Mouse (Mus musculus) cerebellum, postnatal 14 days (tissue): ENCODE data around the gene Atrip.

Experiments
- DNase-seq, 2 experiments: peaks; one replicate each; pipeline ENCODE4 v3.0.0; 2021; ENCODE audit warnings: mixed read lengths in 2 of 2

The Atrip gene

DNA sequence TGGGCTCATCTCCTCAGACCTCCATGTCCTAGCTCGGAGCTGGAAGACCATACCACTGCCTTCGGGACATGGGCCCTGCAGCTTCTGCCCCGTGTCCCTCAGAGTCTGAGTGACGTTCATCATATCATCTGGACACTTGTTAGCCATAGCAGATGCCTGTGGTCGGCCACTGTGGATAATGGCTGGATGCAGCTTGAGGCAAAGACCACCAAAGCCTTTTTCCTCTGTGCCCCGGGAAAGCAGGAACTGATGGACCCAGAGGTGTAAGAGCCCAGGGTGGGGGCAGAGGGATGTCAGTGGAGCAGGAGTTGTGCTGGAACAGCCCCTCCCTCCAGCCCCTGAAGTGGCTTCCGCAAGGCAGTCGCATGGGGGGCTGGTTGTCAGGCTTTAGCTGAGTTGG is 42.2 kb downstream of the Atrip start:
- DNase-seq, result no peak

DNA sequence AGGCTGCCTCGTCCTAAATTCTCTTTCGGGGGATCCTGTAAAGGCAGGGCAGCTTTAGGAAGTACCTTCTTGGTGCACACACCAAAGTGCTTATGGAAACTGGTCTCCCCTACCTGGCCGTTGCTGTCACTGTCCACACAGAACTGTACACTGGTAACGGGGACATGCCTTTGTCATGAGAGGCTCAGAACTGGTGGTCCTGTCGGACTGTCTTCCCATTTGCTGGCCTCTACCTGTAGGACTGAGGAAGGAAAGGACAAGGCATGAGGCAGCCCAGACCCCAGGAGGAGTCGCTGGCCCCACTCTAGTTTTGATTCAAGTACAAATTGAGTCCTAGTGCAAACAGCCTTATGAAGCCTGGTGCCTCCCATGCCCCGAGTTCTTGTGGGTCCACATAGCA is 42.9 kb downstream of the Atrip start:
- no peak for DNase-seq

DNA sequence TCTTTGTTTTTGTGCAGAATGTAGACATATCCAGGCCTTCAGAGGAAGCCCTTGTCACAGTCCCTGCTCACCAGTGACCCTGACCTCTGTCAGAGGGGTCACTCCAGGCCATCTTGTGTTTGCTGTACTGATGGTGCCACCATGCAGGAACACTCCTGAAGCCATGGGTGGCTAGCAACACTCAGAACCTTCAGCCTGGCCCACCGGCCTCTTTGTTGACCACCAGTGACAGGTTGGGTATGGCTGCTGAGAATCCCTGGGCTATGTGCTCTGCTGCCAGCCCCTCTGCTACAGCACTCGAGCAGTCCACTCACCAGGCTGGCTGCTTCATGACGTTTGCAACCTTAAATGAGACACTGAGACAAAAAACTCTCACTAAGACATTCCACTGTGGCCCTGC is 43.6 kb downstream of the Atrip start:
- no peak for DNase-seq

DNA sequence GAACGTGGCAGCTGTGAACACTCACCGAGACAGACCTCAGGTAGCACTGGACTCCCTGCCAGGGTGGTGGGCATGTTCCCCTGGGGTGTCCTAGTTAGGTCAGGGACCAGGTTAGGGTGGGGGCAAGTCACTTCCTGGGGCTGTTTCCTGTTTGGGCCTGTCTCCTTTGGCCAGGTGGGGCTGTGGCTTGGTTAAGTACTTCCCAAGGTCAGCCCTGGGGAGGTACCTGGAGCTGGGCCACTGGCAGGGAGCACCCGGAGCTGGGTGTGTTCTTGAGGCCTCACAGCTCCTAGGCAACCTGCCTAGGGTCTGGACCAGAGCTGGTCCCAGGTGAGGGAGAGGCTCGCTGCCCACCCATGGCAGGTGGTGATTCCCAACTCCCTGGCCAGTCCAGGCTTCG is 45.0 kb downstream of the Atrip start:
- no peak for DNase-seq

DNA sequence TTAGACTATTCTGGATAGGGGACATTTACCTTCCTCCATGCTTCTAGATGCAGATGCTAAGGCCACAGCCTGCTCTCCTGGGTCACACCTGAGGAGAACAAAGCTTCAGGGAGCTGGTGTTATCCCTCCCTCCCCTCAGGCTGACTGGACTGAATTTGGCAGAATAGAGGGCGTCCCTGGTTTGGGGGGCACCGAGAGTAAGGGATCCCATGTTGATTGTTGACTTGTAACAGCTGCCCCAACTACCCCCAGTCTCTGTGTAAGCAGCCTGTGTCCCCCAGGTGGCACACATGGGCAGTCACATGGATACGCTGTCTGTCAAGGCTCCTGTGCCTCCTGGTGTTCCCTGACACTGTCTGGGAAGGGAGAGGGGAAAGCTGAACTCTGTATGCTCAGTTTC is 45.5 kb downstream of the Atrip start:
- DNase-seq, result no peak

DNA sequence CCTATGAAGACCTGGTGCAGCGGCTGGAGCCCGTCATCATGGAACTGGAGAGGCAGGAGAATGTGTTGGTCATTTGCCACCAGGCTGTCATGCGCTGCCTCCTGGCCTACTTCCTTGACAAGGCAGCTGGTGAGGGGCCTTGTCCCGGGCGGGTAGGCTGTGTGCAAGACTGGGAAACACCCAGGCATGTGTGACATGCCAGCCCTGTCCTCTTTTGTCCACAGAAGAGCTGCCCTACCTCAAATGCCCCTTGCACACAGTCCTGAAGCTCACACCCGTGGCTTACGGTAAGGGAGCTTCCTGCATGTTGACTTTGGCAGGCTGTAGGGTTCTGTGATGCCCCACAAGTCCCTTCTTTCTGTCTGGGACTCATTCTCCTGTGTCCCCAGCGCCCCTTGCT is 46.4 kb downstream of the Atrip start:
- peak; percentile 29 to 70 for DNase-seq

DNA sequence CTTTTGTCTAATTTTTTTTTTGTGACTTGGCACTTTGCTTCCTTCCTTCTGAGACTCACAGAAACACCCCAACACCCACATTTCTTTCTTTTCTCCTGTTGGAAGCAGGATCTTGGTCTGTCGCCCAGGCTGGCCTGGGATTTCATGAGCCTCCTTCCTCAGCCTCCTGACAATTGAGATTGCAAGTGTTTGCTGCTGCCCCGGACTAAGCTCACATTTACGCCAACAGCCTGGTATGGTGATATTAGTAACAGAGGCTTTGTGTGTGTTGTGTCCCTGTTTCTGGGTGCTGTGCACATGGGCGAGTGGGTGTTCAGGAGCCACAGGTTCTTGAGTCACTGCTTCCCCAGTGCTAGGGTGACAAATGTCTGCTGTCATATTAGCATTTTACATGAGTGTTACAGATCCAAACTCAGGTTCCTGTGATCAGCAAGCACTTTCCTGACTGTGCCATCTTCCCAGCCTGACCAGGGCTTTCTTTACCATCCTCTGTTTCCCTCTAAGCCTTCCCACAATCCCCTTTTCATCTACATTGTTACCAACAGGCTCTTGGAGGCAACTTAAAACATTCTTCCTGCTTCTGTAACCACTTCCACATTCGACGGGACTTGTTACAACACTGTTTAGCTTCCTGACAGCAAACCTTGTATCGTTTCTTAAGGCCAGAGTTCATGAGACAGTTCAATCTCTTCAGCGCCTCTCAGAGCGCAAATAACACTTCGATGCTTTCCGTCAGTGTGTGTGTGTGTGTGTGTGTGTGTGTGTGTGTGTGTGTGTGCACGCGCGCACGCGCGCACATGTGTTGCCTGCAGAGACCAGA is 50.8 kb downstream of the Atrip start:
- DNase-seq, result no peak

DNA sequence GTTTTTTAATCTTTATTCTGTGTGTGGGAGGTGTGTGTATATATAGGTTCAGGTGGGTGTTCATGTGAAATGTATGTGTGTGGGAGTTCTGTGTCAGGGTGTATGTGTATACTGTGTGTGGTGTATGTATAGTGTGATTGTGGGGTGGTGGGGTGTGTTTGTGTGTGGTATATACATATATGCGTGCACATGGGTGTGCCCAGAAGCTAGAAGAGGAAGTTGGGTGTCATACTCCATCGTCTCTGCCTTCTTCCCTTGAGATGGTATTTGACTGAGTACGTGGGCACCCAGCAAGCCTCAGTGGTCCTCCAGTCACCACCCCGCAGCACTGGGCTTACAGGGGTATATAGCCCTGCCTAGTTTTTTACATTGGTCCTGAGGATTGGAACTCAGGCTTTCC is 52.5 kb downstream of the Atrip start:
- DNase-seq, result no peak

DNA sequence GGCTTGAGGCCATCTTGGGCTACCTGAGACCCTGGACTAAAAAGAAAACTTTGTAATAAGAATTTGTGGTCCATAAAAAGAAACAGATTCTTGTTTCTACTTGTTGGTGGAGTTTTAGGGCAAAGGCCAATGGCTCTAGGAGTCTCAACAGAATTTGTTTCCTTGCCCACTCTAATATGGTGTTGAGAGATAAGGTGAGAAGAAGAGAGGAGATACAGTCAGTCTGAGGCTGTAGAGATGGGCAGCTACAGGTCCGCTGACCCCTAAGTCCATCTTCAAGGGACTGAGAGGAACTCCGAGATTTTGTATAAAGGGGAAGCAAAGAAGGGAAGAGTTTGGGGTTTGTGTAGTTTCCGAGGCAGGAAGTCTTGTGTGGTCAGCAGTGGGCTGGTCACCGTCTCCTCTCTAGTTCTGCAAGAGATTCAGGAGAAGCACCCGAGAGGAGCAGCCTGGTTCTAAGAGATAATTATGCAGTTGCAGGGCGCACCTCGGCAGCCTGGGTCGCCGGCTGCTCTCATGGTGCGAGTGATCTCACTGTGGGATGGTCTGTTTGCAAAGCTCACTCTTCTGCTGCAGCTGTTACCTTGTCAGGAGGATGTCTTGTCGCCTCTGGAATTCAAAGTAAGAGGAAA is 56.8 kb downstream of the Atrip start:
- DNase-seq, result no peak

DNA sequence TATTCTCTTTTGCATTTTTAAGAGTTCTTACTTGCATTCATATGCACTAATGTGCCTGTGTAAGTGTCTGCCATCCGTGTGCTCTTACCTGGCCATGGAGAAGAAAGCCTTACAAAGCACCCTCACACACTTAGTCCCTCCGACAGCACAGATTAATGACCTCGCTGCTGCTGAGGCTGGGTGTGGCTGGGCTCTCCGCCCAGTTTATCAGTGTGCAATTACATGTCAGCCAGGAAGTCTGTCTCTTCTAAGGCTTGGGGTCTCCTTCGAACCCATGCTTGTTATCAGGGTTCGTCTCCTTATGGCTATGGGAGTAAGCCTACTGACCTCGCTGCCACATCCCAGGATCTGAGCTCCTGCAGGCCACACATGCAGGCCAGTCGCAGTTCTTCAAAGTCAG is 58.5 kb downstream of the Atrip start:
- no peak for DNase-seq

DNA sequence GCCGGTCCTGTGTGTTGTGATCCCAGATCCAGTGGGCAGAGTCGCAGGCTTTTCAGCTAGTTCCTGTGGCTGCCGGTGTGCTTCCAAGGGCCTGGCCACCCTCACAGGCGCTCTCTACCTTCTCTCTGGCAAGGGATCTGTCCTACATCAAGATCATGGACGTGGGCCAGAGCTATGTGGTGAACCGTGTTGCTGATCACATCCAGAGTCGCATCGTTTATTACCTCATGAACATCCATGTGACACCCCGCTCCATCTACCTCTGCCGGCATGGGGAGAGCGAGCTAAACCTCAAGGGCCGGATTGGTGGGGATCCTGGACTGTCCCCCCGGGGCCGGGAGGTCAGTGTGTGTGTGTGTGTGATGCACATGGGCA is 63.6 kb downstream of the Atrip start:
- peak in 1 of 2 experiments; percentile 37 for DNase-seq

DNA sequence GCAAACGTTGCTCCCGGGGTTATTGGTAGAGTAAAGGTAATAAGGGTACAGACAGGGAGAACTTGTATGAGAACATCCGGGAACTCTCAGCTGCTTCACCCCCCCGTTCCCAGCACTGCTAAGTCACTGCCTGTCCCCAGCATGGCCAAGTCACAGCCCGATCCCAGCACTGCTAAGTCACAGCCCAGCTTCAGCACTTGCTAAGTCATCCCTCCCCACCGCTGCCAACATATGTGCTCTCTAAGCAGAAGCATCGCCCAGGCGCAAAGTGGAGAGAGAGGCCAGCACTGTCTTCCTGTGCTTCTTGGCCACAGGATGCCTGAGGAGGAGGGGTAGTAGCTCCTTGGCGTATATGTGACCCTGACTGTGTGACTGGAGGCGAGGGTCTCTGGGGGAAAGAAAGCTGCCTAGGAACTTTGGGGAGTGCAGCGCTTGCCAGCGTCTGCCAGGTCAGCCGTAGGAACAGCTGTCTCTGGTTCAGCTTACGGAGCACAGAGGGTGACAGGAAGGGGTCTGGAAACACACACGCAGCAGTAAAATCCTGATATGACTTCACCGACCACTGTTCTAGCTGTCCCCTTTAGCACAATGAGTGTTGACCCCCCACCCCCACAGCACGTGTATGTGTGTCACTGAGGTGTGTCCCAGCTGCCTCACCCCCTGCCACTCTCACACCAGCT is 64.1 kb downstream of the Atrip start:
- DNase-seq, result peak in 1 of 2 experiments; percentile 38

DNA sequence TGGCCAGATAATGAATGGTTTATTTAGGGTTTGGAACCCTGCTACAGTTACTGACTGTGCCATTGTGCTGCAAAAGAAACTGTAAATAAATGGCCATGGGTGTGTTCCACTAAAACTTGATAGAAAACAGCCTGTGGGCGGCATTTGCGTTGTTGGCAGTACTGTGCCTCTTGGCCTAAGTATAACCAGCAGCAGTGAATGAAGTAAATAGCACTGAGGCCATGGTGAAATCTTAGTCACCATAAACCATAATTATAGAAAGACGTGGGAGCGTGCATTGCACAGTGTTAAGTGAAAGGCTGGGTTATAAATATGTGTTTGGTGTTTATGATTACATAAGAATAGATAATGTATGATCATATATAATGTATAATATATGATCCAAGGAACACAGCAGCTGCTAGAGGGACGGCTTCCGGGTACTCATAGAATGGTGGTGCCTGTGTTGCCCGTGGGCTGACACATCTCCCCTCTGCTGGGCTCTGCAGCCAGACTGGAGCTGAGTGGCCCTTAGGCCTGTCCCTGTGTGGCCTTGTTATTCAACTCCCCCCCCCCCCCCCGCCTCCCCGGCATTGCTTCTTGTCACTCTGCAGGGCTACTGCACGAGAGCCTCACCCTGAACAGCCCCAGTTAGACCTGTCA is 64.8 kb downstream of the Atrip start:
- DNase-seq, result no peak

DNA sequence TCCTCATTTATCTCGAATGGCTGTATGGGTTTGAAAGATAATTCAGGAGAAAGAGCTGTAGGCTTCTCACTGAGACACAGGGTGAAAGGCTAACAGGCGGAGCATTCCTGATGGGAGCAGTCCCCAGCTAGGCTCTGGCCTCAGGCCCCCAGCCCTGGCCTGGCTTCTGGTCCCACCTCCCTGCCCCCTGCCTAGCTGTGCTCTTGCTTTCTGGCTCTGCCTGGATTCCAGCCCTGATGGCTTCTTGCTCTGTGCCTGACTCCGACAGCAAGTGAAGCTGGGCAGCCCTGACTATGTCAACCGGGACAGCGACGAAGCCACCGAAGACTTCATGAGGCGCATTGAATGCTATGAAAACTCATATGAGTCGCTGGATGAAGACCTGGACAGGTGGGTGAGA is 65.8 kb downstream of the Atrip start:
- no peak for DNase-seq
